Mouse (Mus musculus) 3T3-L1 (cell line): ENCODE measurements at regions not wholly inside any gene's neighbourhood (a gene's known extent, or its start where the extent isn't known, plus 50 kb on each side); places are given as distances from the start of the nearest gene placed in this dataset.

Source experiments
- DNase-seq: peaks from one replicate; pipeline ENCODE4 v3.0.0-alpha.2; 2015; ENCODE audit warnings: low read depth, low spot score

DNA sequence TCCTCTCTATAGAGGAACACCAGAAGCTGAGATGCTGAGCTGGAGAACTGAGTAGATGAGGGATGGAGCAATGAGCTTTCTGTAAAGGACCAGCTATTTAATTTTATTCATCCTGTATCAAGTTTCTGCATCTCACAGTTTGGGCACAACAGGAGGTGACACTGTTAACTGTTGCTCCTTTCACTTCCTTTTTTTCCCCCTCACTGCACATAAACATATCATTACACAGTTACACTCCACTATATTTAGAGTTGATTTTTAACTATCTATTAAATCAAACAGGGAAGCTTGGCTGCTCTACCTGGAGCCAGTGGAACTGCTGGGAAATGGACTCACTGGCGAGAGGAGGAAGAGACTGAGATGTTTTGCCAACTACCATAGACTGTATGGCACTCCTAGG lies 509.4 kb downstream of the Rnf144a start:
- DNase-seq = no peak

DNA sequence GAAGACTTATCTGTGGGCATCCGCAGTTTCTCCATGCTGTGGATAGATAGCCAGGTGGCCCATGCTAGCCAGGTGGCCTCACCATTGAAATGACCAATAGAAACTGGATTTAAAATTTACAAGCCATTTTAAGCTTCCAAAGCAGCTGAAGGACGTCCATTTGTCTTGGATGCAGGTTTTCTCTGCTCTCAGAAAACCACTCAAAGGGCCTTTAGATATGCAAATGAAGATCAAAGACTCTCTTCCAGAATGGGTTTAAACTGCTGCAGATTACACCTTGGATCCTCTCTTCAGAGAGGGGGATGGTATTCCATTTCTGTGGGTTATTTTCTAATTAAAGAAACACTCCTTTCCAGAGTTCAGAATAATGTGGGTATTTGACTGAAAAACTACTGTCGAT lies 518.5 kb downstream of the Rnf144a start:
- DNase-seq = no peak

DNA sequence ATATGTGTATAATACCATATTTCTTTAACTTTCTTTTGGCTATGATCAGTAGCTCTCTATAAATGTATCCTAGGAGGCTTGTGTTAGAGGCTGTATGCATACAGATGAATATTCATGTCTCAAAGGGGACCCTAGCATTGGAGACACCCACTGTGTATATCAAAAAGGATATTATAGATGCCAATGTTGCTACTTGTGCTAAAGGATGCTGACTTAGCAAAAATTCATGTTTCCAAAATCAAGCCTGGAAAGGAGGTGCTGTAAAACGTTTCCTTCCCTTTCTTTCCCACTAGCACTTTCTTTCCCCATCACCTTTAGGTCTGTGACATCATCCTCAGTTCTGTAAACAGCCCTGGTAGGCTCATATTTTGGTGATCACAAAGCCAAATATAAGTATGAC lies 519.4 kb downstream of the Rnf144a start:
- DNase-seq = no peak

DNA sequence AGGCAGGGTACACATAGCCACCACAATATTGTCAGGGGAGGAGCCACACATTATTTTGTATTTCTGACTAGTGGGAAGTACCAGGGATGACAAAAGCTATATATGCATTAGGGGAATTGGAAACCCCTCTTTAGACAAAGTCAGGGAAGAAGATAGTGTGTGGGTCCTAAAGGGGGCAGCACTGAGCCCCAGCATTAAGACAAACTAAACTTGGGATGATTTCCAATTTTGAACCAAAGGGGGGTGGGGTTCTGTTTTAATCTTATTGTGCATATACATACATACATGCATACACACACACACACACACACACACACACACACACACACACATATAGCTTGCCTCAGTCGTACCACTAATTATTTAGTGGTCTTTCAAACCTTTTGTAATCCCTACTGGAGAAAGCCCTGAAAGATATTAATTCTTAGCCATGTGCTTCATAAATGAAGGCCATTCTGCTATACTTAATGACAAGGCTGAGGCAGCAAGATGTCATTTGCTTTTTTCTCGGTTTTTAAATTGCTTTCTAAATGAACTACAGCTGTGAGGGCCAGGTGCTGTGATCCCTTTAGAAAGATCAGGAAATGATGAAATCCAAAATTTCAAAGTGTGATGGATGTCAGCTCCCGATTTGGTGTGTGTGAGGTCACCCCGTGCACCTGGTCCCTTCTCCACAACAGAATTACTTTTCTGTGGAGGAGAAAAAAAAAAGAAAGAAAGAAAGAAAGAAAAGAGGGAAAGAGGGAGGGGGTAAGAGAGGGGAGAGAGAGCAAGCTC lies 523.5 kb downstream of the Rnf144a start:
- no peak for DNase-seq

DNA sequence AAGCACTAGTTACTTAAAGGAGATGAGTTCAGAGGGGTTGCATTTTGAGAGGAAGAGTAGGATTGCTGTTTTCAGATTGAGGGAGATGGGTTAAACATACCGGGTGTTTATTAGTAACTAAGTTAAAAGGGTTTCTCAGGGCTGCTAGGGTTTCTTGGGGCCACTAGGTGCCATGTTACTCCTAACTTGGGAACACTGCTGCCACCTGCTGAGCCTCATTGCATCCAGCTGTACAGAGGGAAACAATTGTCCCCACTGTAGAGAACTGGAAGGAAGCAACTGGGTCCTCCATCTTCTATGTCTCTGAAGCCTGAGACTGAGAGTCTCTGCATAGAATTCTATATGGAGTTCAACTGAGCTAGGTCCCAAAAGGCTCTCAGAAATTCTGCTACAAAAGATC lies 524.3 kb downstream of the Rnf144a start:
- peak; percentile 39 for DNase-seq

DNA sequence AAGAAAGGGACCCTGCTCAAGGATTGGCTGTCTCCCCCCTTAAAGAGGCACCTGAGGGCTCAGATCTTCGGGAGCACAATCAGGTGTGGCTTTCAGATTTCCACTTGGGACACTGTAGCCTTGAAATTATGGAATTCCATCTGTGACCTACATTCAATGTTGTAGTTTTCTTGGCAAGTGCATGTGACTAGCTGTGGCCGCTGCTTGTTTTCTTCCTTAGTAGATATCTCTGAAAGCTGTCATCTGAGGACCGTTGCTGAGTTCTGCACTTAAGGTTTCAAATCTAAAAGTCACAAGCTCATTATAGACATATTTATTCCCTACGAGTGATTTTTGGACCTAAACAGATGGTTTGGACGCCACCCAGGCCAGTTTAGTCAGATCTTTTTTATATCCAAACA lies 531.3 kb downstream of the Rnf144a start:
- DNase-seq = no peak

DNA sequence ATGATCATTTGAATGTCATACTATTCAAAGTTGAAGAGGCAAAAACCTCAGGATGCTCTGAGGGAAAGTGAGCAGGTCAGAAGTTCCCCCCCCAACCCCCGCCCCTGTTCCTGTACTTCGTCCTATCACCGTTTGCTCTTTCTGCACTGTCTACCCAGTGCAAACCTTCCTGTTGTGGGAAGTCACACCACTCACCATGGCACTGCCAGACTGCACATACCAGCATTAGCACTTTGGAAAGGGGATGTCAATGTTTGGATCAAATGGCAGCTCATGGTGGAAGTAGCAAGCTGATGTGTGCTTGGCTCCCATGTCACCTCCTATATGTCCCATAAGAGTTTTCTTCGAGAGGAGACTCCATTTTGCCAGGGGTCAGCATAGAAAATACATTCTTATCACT lies 543.2 kb downstream of the Rnf144a start:
- no peak for DNase-seq

DNA sequence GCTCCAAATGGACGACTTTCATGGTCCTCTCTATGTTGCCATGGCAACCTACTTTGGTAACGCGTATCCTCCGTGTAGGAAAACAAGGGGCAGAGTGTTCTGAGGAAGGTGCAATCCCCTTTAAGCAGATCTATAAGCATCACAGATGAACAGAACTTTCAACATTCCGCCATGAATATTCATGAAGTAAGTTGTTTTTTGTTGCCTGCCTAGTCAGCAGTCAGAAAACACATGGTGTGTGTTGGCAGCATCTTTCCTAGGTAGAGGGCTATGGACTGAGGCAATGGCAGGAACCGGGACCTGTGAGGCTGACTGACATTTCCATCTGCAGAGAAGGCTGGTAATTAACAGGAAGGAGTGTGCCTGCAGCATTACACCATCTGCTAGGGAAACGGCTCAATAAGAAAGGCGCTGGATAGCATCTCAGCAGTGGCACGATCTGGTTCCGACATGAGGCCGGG lies 544.0 kb downstream of the Rnf144a start:
- no peak for DNase-seq

DNA sequence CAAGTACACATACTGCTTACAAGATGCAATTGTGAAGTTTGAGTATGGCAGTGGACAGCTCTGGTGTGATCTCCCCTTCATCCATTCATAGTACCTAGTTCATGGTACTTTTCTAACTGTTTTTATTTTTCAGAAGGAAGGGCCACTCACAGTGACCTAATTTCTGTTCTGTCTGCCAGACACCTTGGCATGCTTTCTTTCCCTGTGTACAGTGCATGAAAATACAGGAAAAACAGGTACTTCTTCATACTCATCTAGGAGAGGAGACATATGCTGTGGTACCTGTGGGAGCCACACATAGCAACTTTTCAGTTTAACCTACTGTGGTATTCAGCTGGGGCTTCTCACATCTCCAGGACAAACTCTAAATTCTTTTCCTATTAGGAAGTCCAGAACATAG lies 545.2 kb downstream of the Rnf144a start:
- no peak for DNase-seq

DNA sequence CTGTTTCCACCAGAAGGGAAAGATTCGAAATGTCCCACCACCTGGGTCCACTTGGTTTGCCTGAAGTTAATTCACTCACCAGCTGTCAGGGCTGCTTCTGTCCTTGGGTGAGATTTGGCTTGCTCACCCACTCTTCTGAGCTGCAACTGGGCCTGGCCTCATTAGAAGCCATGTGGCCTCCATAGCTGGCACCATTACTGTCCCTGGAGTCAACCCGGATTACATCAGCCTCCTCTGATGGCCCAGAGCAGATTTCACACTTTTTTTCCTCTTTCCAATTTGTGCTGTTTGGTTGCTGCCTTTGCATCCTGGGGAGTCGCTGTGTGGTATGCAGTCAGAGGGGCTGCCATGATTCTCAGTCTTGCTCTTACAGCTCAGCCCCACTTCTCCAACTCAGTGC lies 550.0 kb downstream of the Rnf144a start:
- DNase-seq = no peak

DNA sequence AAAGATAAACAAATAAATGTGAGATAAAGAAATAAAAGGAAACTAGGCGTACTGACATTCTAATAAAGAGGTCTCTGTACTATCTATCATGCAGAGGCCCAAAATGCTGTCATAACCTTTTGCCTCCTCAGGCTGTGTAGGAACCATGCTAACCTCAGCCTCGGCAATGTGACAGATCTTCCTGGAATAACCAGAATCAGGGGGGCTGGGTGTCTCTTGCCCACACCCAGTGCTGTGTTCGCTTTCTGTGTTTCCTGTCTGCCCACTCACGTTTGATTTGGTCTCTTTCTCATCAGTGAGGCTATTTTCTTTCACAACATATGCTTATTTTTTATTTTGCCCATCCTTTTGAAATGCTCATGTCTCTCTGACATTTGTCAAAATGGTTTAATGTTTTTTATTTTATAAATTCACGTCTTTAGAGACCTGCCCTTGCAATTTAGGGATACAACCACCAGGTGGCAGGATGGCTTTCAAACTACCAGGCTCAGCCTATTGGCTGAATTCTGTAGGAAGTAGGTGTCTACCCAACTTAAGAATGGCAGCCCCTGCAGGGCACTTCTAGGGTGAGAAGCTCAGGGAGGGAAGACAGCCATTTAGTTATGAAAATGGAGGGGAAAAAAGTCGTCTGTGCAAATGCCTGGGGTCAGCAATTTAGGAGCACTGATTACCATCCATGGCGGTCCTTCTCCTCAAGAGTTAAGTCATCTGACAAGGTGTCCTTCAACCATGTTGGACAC lies 550.8 kb downstream of the Rnf144a start:
- DNase-seq = peak; percentile 45

DNA sequence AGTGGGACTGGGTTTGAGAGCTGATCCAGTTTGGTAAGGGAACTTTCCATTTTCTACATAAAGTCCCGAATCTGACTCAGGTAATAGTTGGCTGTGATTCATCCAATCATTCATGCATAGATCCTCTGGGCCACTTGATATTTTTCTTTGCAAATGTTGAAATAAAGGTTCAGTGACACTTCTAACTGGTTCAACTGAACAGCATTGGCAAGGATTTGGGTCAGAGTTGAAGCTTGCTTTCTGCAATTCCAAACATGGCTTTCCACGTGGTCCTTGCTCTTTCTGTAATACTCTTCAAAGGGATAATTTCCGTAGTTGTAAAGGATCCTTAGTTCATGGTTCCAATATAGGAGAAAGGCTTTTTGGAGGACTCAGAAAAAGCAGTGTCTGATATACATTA lies 554.0 kb downstream of the Rnf144a start:
- no peak for DNase-seq

DNA sequence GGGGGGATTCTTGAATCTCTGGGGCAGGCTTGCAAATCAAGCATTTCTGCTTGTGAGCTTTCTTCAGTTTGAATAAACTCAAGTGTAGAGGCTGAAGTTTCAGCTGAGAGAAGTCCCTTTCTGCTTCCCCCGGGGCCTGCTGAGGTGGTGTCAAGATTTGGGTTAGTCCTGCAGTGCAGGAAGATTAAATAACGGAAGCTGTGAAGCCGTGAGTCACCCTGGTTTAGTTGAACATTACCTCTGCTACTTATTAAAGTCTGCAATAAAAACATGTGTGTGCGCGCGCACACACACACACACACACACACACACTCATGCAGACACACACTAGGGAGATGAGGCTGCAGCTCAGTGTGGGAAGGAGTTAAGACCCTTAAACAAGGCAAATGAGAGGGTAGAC lies 556.7 kb downstream of the Rnf144a start:
- no peak for DNase-seq

DNA sequence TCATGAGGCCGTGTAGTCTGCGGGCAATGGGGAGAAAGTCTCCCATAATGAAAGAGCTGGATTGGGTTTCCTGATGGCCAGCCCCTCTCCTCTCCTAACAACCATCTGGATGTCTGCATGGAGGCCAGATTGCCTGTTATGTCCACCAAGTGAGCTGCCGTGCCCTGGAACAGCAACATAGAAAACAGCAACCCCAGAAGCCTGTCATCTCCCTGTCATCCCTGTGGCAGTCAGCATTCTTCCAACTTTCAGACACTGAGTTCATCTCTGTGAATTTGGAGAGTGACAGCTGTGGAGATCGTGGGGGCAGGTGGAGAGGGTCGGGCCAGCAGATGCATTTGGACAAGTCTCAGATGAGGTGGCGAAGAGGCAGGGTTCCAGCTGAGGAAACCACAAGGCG lies 585.0 kb downstream of the Rnf144a start:
- DNase-seq = no peak

DNA sequence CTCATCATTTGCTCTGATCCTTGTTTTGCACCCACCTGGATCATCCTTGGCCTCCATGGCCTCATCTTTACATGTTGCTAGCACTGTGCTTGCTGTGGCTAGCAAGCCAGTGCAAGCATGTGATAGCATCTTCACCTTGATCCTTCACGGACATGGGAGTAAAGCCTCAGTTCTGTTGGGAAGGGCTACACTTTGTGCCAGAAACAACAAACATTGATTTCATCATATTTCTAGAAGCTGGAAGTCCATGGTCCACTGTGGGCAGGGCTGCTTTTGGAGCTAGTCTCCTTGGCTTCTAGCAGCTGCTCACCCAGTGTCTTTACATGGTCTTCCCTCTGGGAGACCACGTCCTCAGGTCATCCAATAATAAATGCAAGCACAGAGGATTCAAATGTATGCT lies 587.1 kb downstream of the Rnf144a start:
- no peak for DNase-seq

DNA sequence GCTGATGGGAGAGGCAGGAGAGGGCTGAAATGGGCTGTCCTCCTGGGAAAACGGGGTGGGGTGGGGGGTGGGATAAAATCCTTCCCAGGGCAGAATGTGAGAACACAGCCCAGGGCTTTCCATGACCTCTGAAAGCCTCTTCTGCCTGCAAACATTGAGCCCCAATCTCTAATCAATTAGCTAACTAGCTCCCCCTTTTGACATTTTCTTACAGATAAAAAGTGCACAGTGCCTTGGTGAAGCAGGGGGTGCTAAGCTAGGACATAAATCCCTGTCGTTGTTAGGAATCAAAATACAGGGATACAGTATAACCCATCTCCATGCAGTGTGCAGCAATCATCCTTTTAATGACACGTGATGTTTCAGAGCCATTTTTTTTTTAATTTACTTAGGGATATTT lies 588.1 kb downstream of the Rnf144a start:
- peak; percentile 2 for DNase-seq

DNA sequence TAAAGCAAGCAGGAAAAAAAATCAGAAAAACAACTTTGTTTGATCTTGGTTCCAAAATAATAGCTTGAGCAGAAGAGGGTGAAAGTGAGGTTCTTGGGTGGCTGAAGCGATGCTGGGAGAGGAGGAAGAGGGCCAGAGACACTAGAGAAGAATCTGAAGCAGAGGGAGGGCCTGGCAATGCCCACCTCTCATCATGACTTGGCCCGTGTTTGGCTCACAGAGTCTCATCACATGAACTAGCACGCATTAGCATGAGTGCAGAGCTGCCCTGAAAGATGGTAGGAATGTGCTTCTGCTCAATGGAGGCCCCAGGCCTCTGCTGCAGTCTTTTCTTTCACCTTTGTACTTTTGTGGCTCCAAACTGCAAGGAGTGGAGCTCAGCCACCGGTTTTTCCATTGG lies 588.6 kb downstream of the Rnf144a start:
- no peak for DNase-seq

DNA sequence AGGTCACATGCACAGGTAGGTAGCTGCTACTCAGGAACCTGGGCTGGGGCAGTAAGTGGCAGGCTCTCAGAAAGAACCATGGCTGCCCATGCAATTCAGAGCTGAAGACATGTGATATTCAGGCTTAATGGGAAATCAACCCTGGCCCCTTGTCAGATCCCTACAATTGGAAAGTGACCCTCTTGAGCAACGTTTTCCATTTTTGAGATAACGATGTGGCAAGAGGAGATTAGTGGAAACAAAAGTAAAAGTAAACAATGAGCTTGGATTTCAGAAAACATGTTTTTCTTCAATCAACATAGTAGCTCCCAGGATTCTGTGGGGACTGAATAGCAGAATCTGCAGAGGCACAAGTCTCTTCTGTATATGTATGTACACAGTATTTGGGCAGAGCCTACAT lies 598.8 kb downstream of the Rnf144a start:
- DNase-seq = no peak

DNA sequence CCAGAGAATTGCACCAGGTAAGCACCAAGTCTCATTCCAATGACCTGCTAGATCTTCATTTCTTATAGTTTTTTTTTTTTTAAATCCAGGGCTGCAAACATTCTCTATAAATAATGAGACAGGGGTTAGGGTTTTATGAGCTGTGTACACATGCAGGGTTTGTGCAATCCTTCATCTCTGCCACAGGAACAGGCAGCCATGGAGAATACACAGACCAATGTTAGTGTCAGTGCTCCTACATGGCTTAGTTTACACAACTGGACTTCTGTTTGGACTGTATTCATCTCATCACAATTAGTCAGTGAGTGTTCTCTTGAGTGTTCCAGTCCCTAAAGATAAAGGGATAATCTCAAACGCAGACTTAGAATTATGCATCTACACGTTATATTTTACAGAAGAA lies 620.0 kb downstream of the Rnf144a start:
- no peak for DNase-seq

DNA sequence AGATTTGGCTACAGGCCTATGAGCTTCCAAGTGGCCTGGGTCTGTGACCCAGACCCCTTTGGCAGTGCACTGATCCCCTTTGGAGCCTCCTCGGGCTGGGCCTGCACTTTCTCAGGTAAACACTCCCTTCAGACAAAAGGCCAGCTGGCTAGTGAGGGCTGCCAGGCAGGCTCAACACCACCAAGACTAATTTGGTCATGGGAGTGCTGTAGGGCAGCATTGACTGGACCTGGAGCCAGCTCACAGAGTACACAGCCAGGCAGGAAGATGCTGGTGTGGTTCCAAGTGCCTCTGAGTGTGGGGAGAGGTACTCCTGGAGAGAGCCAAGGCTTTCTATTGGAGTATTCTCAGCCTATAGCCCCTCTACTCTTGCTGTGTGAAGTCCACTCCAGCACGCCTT lies 620.5 kb downstream of the Rnf144a start:
- DNase-seq = no peak

DNA sequence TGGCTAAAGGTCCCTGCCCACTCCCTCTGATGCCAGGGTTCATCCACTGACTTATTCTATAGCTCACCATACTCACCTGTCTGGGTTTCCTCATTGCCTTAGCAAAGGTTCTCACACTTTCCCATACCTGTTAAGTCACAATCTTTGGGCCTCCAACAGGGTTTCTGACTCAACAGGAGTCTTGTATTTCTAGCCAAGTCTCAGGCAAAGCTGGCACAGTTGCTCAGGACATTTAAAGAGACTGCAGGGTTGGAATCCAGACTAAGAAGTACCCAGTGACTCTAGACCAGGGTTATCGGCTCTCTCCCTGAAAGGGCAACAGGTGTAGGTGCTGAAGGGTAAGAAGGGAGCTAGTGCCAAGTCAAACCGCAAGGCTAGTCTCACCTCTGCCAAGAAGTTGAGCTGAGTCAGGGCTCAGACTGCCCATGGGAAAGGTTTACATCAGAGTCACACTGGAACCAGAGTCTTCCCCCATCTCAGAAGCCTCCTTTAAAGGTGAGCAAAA lies 622.4 kb downstream of the Rnf144a start:
- no peak for DNase-seq

DNA sequence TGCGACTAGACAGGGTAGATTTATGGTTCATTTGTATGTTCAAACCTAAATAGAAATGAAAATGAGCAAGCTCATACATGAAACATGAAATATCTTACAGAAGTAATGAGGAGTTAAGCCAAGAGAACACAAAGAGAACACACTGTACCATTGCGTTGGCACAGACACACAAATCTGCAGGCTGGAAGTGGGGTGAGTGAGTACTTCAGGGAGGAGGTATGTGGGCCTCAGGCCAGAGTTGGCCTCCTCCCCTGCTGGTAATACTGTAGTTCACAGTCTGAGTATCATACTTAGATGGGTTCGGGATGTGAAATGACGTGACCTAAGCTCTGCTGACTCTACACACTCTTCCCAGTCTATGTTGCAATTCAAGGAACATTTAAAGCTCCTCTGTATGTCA lies 624.1 kb downstream of the Rnf144a start:
- no peak for DNase-seq
